Mouse (Mus musculus) small intestine, adult 2 months (tissue): ENCODE data around the gene Vtcn1.

ENCODE experiments used
- CTCF ChIP-seq: fragments of 200-500 bp; IDR thresholded peaks from 2 replicates; pipeline ENCODE4 v1.5.1; 2012; ENCODE audit warnings: low read depth, mild to moderate bottlenecking, control low read depth, inconsistent platforms, low read length, moderate library complexity, mixed read lengths; ENCODE audit not compliant: insufficient replicate concordance, insufficient read length; ENCODE audit errors: extremely low read depth
- POLR2A ChIP-seq: fragments of 200-500 bp; IDR thresholded peaks from 2 replicates; pipeline ENCODE4 v1.6.1; 2012; ENCODE audit warnings: low read depth, mild to moderate bottlenecking, control low read depth, inconsistent platforms, low read length, moderate library complexity

GRCm38 (mm10) chr3:100895500-100895899 lies 70.2 kb downstream of the Vtcn1 start:
- TF ChIP-seq CTCF (no peak), POLR2A (no peak)
